Mouse (Mus musculus): Measurements from ENCODE around the gene Rpl24.

- TF ChIP-seq CTCF (IDR thresholded peaks at IDR 0.05; ENCODE audit: extremely low read depth, insufficient read depth, low read length) (no peak), POLR2A (IDR thresholded peaks at IDR 0.05; ENCODE audit: extremely low read depth, insufficient read depth, low read length) (no peak)
These were observed 14.3 kb upstream of the Rpl24 start for GRCm38 (mm10) chr16:55951679-55952327.

Measured in cortical plate, adult 2 months (tissue).